Mouse (Mus musculus): ENCODE measurements around the gene Chid1. TPM values are rescaled to one million over a fixed set of nuclear protein-coding genes. Genes with fewer than 3 reads are reported as not detected.

The Chid1 gene
- polyA plus RNA-seq, 1 experiment from 2014 or later = 40.5 TPM

- H3K36me3 ChIP-seq = peaks cover 49% of the 10 kb centered on the region
- no peaks in the 10 kb centered on the region for H3K9me3 ChIP-seq
- no peaks in the 10 kb centered on the region for H3K27me3 ChIP-seq (ENCODE audit: insufficient read depth, poor library complexity, severe bottlenecking)
- no peak overlapping the region for H3K4me3 ChIP-seq
- peaks cover 7% of the 10 kb centered on the region; the same call in 1 of the 2 replicates for H3K4me1 ChIP-seq
- no peak for DNase-seq (ENCODE audit: low spot score)
- WGBS = 91% methylated on average over 5 of the region's 5 CpGs
- H3K27ac ChIP-seq = no peak overlapping the region
Measured at GRCm38 (mm10) chr7:141492738-141493137, 46.9 kb downstream of the Chid1 start.

GRCm38 (mm10) chr7:141491151-141491550 is 48.5 kb downstream of the Chid1 start:
- no peaks in the 10 kb centered on the region for H3K27me3 ChIP-seq (ENCODE audit: insufficient read depth, poor library complexity, severe bottlenecking)
- H3K4me1 ChIP-seq = no peaks in the 10 kb centered on the region
- H3K4me3 ChIP-seq = no peak overlapping the region
- no peak overlapping the region for H3K27ac ChIP-seq
- 65% methylated on average over 2 of the region's 2 CpGs for WGBS
- DNase-seq (ENCODE audit: low spot score) = no peak
- no peaks in the 10 kb centered on the region for H3K9me3 ChIP-seq
- H3K36me3 ChIP-seq = peaks cover 55% of the 10 kb centered on the region

GRCm38 (mm10) chr7:141487141-141487540 is 52.5 kb downstream of the Chid1 start:
- Histone ChIP-seq H3K27ac (no peak overlapping the region), H3K9me3 (no peaks in the 10 kb centered on the region), H3K4me1 (peaks cover 13% of the 10 kb centered on the region), H3K36me3 (peaks cover 23% of the 10 kb centered on the region; the same call in 1 of the 2 replicates), H3K27me3 (ENCODE audit: insufficient read depth, poor library complexity, severe bottlenecking) (peaks cover 15% of the 10 kb centered on the region), H3K4me3 (no peak overlapping the region)
- DNase-seq (ENCODE audit: low spot score) = no peak
- WGBS = 71% methylated on average over 7 of the region's 7 CpGs

- no peak for DNase-seq (ENCODE audit: low spot score)
- no peak overlapping the region for H3K27ac ChIP-seq
- H3K27me3 ChIP-seq (ENCODE audit: insufficient read depth, poor library complexity, severe bottlenecking) = peaks cover 15% of the 10 kb centered on the region
- H3K36me3 ChIP-seq = peaks cover 15% of the 10 kb centered on the region; the same call in 1 of the 2 replicates
- no peak overlapping the region for H3K4me3 ChIP-seq
- no peaks in the 10 kb centered on the region for H3K9me3 ChIP-seq
- whole genome bisulfite sequencing = 92% methylated on average over 1 of the region's 1 CpGs
- peaks cover 22% of the 10 kb centered on the region for H3K4me1 ChIP-seq
Measured at GRCm38 (mm10) chr7:141486239-141486638, 53.4 kb downstream of the Chid1 start.

- no peak overlapping the region for H3K4me3 ChIP-seq
- H3K27me3 ChIP-seq (ENCODE audit: insufficient read depth, poor library complexity, severe bottlenecking) = peaks cover 15% of the 10 kb centered on the region
- peaks cover 10% of the 10 kb centered on the region; the same call in 1 of the 2 replicates for H3K36me3 ChIP-seq
- 87% methylated on average over 2 of the region's 2 CpGs for WGBS
- peaks cover 28% of the 10 kb centered on the region for H3K4me1 ChIP-seq
- DNase-seq (ENCODE audit: low spot score) = no peak
- no peaks in the 10 kb centered on the region for H3K9me3 ChIP-seq
- H3K27ac ChIP-seq = no peak overlapping the region
Measured at GRCm38 (mm10) chr7:141485606-141486005, 54.1 kb downstream of the Chid1 start.

- Histone ChIP-seq H3K36me3 (peaks cover 10% of the 10 kb centered on the region; the same call in 1 of the 2 replicates), H3K9me3 (no peaks in the 10 kb centered on the region), H3K4me3 (no peak overlapping the region), H3K4me1 (peaks cover 31% of the 10 kb centered on the region), H3K27me3 (ENCODE audit: insufficient read depth, poor library complexity, severe bottlenecking) (peaks cover 15% of the 10 kb centered on the region), H3K27ac (no peak overlapping the region)
- no peak for DNase-seq (ENCODE audit: low spot score)
- 88% methylated on average over 2 of the region's 2 CpGs for WGBS
Measured at GRCm38 (mm10) chr7:141485186-141485585, 54.5 kb downstream of the Chid1 start.

- Histone ChIP-seq H3K36me3 (peaks cover 10% of the 10 kb centered on the region; the same call in 1 of the 2 replicates), H3K4me3 (no peak overlapping the region), H3K27me3 (ENCODE audit: insufficient read depth, poor library complexity, severe bottlenecking) (peaks cover 15% of the 10 kb centered on the region), H3K27ac (no peak overlapping the region), H3K9me3 (no peaks in the 10 kb centered on the region), H3K4me1 (peaks cover 31% of the 10 kb centered on the region)
- DNase-seq (ENCODE audit: low spot score) = no peak
- WGBS = 70% methylated on average over 5 of the region's 5 CpGs
Measured at GRCm38 (mm10) chr7:141484186-141485120, 55.2 kb downstream of the Chid1 start.

GRCm38 (mm10) chr7:141483114-141483653 is 56.5 kb downstream of the Chid1 start:
- Histone ChIP-seq H3K27me3 (ENCODE audit: insufficient read depth, poor library complexity, severe bottlenecking) (peaks cover 15% of the 10 kb centered on the region), H3K27ac (no peak overlapping the region), H3K4me3 (no peak overlapping the region), H3K9me3 (no peaks in the 10 kb centered on the region), H3K4me1 (peaks cover 35% of the 10 kb centered on the region), H3K36me3 (peaks cover 10% of the 10 kb centered on the region; the same call in 1 of the 2 replicates)
- DNase-seq (ENCODE audit: low spot score) = no peak
- WGBS = 82% methylated on average over 6 of the region's 6 CpGs

- Histone ChIP-seq H3K27me3 (ENCODE audit: insufficient read depth, poor library complexity, severe bottlenecking) (peaks cover 15% of the 10 kb centered on the region), H3K4me3 (peak overlapping the region; percentile 73), H3K9me3 (no peaks in the 10 kb centered on the region), H3K4me1 (peaks cover 41% of the 10 kb centered on the region), H3K36me3 (peaks cover 10% of the 10 kb centered on the region; the same call in 1 of the 2 replicates), H3K27ac (peak overlapping the region; percentile 75; the same call in 1 of the 2 replicates)
- no peak for DNase-seq (ENCODE audit: low spot score)
- WGBS = 13% methylated on average over 11 of the region's 11 CpGs
Measured at GRCm38 (mm10) chr7:141482531-141483024, 57.1 kb downstream of the Chid1 start.

GRCm38 (mm10) chr7:141481498-141482401 is 57.9 kb downstream of the Chid1 start:
- H3K4me1 ChIP-seq = peaks cover 49% of the 10 kb centered on the region
- peak overlapping the region; percentile 73 for H3K4me3 ChIP-seq
- no peak for DNase-seq (ENCODE audit: low spot score)
- peaks cover 4% of the 10 kb centered on the region; the same call in 1 of the 2 replicates for H3K36me3 ChIP-seq
- WGBS = 2% methylated on average over 81 of the region's 81 CpGs
- H3K9me3 ChIP-seq = no peaks in the 10 kb centered on the region
- peaks cover 15% of the 10 kb centered on the region for H3K27me3 ChIP-seq (ENCODE audit: insufficient read depth, poor library complexity, severe bottlenecking)
- H3K27ac ChIP-seq = peak overlapping the region; percentile 75

- H3K4me3 ChIP-seq = peak overlapping the region; percentile 73
- DNase-seq (ENCODE audit: low spot score) = peak; percentile 87
- H3K36me3 ChIP-seq = no peaks in the 10 kb centered on the region
- H3K27me3 ChIP-seq (ENCODE audit: insufficient read depth, poor library complexity, severe bottlenecking) = peaks cover 15% of the 10 kb centered on the region
- WGBS = 12% methylated on average over 10 of the region's 10 CpGs
- no peak overlapping the region for H3K27ac ChIP-seq
- H3K4me1 ChIP-seq = peaks cover 57% of the 10 kb centered on the region
- H3K9me3 ChIP-seq = no peaks in the 10 kb centered on the region
Measured at GRCm38 (mm10) chr7:141480842-141481497, 58.7 kb downstream of the Chid1 start.

- WGBS = 62% methylated on average over 5 of the region's 5 CpGs
- Histone ChIP-seq H3K9me3 (no peaks in the 10 kb centered on the region), H3K4me3 (peak overlapping the region; percentile 92; the same call in 1 of the 2 replicates), H3K27ac (peak overlapping the region; percentile 99), H3K4me1 (peaks cover 72% of the 10 kb centered on the region), H3K36me3 (no peaks in the 10 kb centered on the region), H3K27me3 (ENCODE audit: insufficient read depth, poor library complexity, severe bottlenecking) (peaks cover 10% of the 10 kb centered on the region)
- DNase-seq (ENCODE audit: low spot score) = no peak
Measured at GRCm38 (mm10) chr7:141478270-141478748, 61.3 kb downstream of the Chid1 start.
